Comparison of ENCODE assay signal across 14 mouse cellular contexts in the genomic region with DNA sequence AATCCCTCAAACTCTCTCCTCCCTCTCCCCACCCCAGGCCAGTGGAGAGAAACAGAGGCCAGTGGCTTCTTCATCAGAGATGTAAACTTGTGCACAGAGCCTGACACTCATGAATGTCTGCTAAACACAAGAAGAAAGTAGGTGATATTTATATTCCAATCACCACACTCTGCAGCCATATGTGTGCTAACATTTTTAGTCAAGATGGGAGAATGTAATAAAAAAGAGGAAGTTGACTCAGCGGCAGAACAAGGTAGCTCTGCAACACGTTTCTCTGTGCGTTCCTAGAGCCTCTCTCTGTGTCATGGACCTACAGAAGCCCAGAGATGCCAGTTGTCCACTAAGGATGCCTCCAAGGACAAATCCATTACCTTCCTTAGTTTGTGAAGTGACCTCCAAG. TPM values are rescaled to one million over a fixed set of nuclear protein-coding genes. Genes with fewer than 3 reads are reported as not detected.
"Had no signal": no experiment of that assay in that cellular context is flagged by ENCODE, and none has a peak within 500 bp of the region (broad histone marks: within the 10 kb centered on the region; RNA-seq: fewer than 3 reads in every experiment).

No protein-coding gene starts in this region.

- DNase-seq: gastrocnemius, adult 2 months; gastrocnemius, postnatal 10 days; gastrocnemius, postnatal 36 days; heart, adult 18-20 months; heart, postnatal 10 days; kidney, adult 11 months; kidney, adult 2 months; kidney, adult 9 months; kidney, postnatal 14 days; kidney, postnatal 36 days; layer of hippocampus, adult 9-11 months; layer of hippocampus, postnatal 36 days; left cerebral cortex, postnatal 4 days had no signal

RNA-seq across cellular contexts. Expression of a gene that starts 34.9 kb away (rescaled TPM):
- total RNA-seq: hematopoietic stem cell, adult 5-6 weeks had no signal
